19 mouse cellular contexts compared by ENCODE assay signal in the genomic region with DNA sequence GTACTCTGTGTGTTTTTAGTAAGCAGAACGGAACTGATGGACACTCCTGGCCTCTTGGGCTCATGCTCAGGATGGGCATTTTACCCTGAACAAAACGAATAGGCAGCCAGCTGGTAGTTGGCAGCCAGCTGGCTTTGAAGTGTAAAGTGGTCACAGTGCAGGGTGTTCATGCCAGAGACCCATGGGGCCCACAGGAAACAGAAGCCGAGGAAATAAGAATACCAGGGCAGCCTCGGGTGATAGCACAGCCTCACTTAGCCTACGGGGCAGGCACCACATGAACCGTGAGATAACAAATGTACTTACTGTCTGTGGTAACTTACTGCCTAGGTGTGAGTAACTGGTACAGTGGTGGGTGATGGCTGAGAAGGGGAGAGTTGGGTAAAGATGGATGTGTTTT.
"Had no signal": no experiment of that assay in that cellular context is flagged by ENCODE, and none has a peak within 500 bp of the region (broad histone marks: within the 10 kb centered on the region; RNA-seq: fewer than 3 reads in every experiment).

No protein-coding gene starts in this region.

- H3K4me1 ChIP-seq: limb, embryonic 12.5 days; limb, embryonic 15.5 days; lung, embryonic 15.5 days; stomach, embryonic 15.5 days had no signal

- DNase-seq: kidney, adult 18-20 months; kidney, adult 9 months; kidney, postnatal 14 days; kidney, postnatal 4 days; lung, adult 18-20 months; lung, postnatal 10 days; lung, postnatal 36 days; right cerebral cortex, adult 18-20 months; right cerebral cortex, postnatal 14 days; right cerebral cortex, postnatal 4 days; thymus, postnatal 25 days had no signal

- ATAC-seq: midbrain, embryonic 16.5 days had no signal

- H3K4me3 ChIP-seq: limb, embryonic 12.5 days; limb, embryonic 15.5 days; lung, embryonic 15.5 days; midbrain, embryonic 12.5 days; stomach, embryonic 15.5 days had no signal

- H3K4me2 ChIP-seq: limb, embryonic 12.5 days; limb, embryonic 15.5 days; liver, embryonic 11.5 days; lung, embryonic 15.5 days; midbrain, embryonic 12.5 days; stomach, embryonic 15.5 days had no signal

- H3K36me3 ChIP-seq: limb, embryonic 12.5 days; limb, embryonic 15.5 days; lung, embryonic 15.5 days; midbrain, embryonic 12.5 days; stomach, embryonic 15.5 days had no signal

- H3K9me3 ChIP-seq: limb, embryonic 12.5 days; limb, embryonic 15.5 days; lung, embryonic 15.5 days; midbrain, embryonic 12.5 days; stomach, embryonic 15.5 days had no signal

- H3K27me3 ChIP-seq: limb, embryonic 12.5 days; limb, embryonic 15.5 days; lung, embryonic 15.5 days; midbrain, embryonic 12.5 days; stomach, embryonic 15.5 days had no signal

- H3K9ac ChIP-seq: limb, embryonic 12.5 days; limb, embryonic 15.5 days; liver, embryonic 14.5 days; lung, embryonic 15.5 days; midbrain, embryonic 12.5 days; stomach, embryonic 15.5 days had no signal

- H3K27ac ChIP-seq: limb, embryonic 12.5 days; limb, embryonic 15.5 days; liver, embryonic 14.5 days; lung, embryonic 15.5 days; midbrain, embryonic 12.5 days; stomach, embryonic 15.5 days had no signal
